12 mouse cellular contexts compared by ENCODE assay signal in genomic region chr4:41028272-41028671, GRCm38 (mm10). TPM values are rescaled to one million over a fixed set of nuclear protein-coding genes. Genes with fewer than 3 reads are reported as not detected.
DNase-seq lines count a peak whose midpoint lies in the region; ATAC-seq and TF ChIP-seq lines count a peak whose summit lies in the region.
"Had no signal": no experiment of that assay in that cellular context is flagged by ENCODE, and none has a peak within 500 bp of the region (broad histone marks: within the 10 kb centered on the region; RNA-seq: fewer than 3 reads in every experiment).

No protein-coding gene starts in this region.

- DNase-seq in embryo, embryonic 10.5 days (ENCODE audit: low spot score), result peak; percentile 23
- DNase-seq in embryo, embryonic 11 days, result no peak
- peak; percentile 32 for DNase-seq in lung, embryonic 14.5 days
- no peak for DNase-seq in lung, postnatal 25 days (ENCODE audit: low spot score)
- DNase-seq in NIH3T3 (ENCODE audit: low read depth), result peak; percentile 27
- DNase-seq in induced T-regulatory cell, adult 2 months (ENCODE audit: low read depth), result peak; percentile 59
- DNase-seq in urinary bladder, adult 2 months (ENCODE audit: low spot score), result no peak
- no peak for DNase-seq in cerebellum, adult 8-10 months
- DNase-seq: adrenal gland, postnatal 10 days; lung, adult 2 months had no signal

- no peaks in the 10 kb centered on the region for H3K4me1 ChIP-seq in lung, embryonic 14.5 days (ENCODE audit: insufficient read depth)

- H3K9ac ChIP-seq in lung, embryonic 14.5 days, result no peak overlapping the region

- no peak for ATAC-seq in lung, embryonic 14.5 days (ENCODE audit: insufficient read depth)
- ATAC-seq: forebrain, embryonic 14.5 days had no signal

- H3K36me3 ChIP-seq in lung, embryonic 14.5 days (ENCODE audit: insufficient read depth), result peaks cover 24% of the 10 kb centered on the region; the same call in 1 of the 2 replicates

- no peaks in the 10 kb centered on the region for H3K27me3 ChIP-seq in lung, embryonic 14.5 days (ENCODE audit: insufficient read depth, low read length)

- 82% methylated on average over 4 of the region's 4 CpGs for WGBS in lung, embryonic 14.5 days

- no peak for TF ChIP-seq CTCF in lung, embryonic 14.5 days (IDR thresholded peaks at IDR 0.05; ENCODE audit: low read depth)

- no peak overlapping the region for H3K4me2 ChIP-seq in lung, embryonic 14.5 days

- no peak overlapping the region for H3K4me3 ChIP-seq in lung, embryonic 14.5 days (ENCODE audit: low read depth, low read length)
- H3K4me3 ChIP-seq: heart, embryonic 10.5 days had no signal

- no peaks in the 10 kb centered on the region for H3K9me3 ChIP-seq in lung, embryonic 14.5 days (ENCODE audit: low read depth, low read length)
- H3K9me3 ChIP-seq: heart, embryonic 10.5 days had no signal

- H3K27ac ChIP-seq in lung, embryonic 14.5 days (ENCODE audit: low read depth), result no peak overlapping the region
- H3K27ac ChIP-seq: heart, embryonic 10.5 days had no signal

RNA-seq across cellular contexts. Expression of gene Aqp7, which starts 19.7 kb away (rescaled TPM):
- not detected in 2 replicates for polyA plus RNA-seq in lung, embryonic 14.5 days (2014; fragmentation: Nextera tagmentation; extraction: Ambion mirVana)
- polyA plus RNA-seq in urinary bladder, adult 2 months (2012; rRNA removed), result 1.6 and 2.4 TPM in 2 replicates
- polyA plus RNA-seq: forebrain, embryonic 14.5 days had no signal

RNA-seq across cellular contexts. Expression of gene Nfx1, which starts 57.6 kb away (rescaled TPM):
- polyA plus RNA-seq in lung, embryonic 14.5 days (2014; fragmentation: Nextera tagmentation; extraction: Ambion mirVana), result 95.7 and 96.9 TPM in 2 replicates
- polyA plus RNA-seq in urinary bladder, adult 2 months (2012; rRNA removed), result 60.1 and 61.1 TPM in 2 replicates

Comparison
In these comparisons a context has a peak if more than half of its experiments do, and no peak if none do; other contexts are left out.
1. DNase-seq: peak in embryo, embryonic 10.5 days (single experiment), lung, embryonic 14.5 days (single experiment), NIH3T3 (single experiment) and induced T-regulatory cell, adult 2 months (single experiment); none in embryo, embryonic 11 days (single experiment), lung, postnatal 25 days (single experiment), urinary bladder, adult 2 months (single experiment) and cerebellum, adult 8-10 months (single experiment).